In genomic region chr1:175625990-175626692, GRCm38 (mm10) we compare ENCODE assay signal across 8 mouse cellular contexts. TPM values are rescaled to one million over a fixed set of nuclear protein-coding genes. Genes with fewer than 3 reads are reported as not detected.
A peak's percentile ranks its signal among the peaks of the same experiment; 100 is the strongest.
DNase-seq lines count a peak whose midpoint lies in the region; ATAC-seq and TF ChIP-seq lines count a peak whose summit lies in the region.

No protein-coding gene starts in this region.

- H3K9me3 ChIP-seq in heart, embryonic 14.5 days (ENCODE audit: control insufficient read depth, low read length): no peaks in the 10 kb centered on the region
- H3K9me3 ChIP-seq in limb, embryonic 15.5 days: no peaks in the 10 kb centered on the region
- H3K9me3 ChIP-seq in midbrain, embryonic 15.5 days: no peaks in the 10 kb centered on the region

- H3K9ac ChIP-seq in heart, embryonic 14.5 days (ENCODE audit: low read length): peak overlapping the region; percentile 58
- H3K9ac ChIP-seq in limb, embryonic 15.5 days: no peak overlapping the region
- H3K9ac ChIP-seq in midbrain, embryonic 15.5 days: peak overlapping the region; percentile 37

- no peaks in the 10 kb centered on the region for H3K36me3 ChIP-seq in thymus, adult 2 months (ENCODE audit: control insufficient read depth, insufficient read depth, low read length)
- peaks cover 4% of the 10 kb centered on the region; the same call in 1 of the 2 replicates for H3K36me3 ChIP-seq in heart, embryonic 14.5 days (ENCODE audit: control insufficient read depth, insufficient read depth, low read length)
- no peaks in the 10 kb centered on the region for H3K36me3 ChIP-seq in limb, embryonic 15.5 days
- H3K36me3 ChIP-seq in midbrain, embryonic 15.5 days (replicated peaks): no peaks in the 10 kb centered on the region

- TF ChIP-seq POLR2A in cerebellum, adult 2 months (IDR thresholded peaks at IDR 0.05; ENCODE audit: borderline replicate concordance, insufficient read depth, low read length): no peak
- no peak for TF ChIP-seq POLR2A in thymus, adult 2 months (IDR thresholded peaks at IDR 0.05; ENCODE audit: control insufficient read depth, extremely low read depth, insufficient read depth, low read length, poor library complexity)

- no peaks in the 10 kb centered on the region for H3K27me3 ChIP-seq in cerebellum, adult 2 months (ENCODE audit: control insufficient read depth, insufficient read depth, low read length)
- no peaks in the 10 kb centered on the region for H3K27me3 ChIP-seq in thymus, adult 2 months (ENCODE audit: control insufficient read depth, insufficient read depth, low read length)
- H3K27me3 ChIP-seq in heart, embryonic 14.5 days (ENCODE audit: control insufficient read depth, insufficient read depth, low read length): no peaks in the 10 kb centered on the region
- no peaks in the 10 kb centered on the region for H3K27me3 ChIP-seq in limb, embryonic 15.5 days
- no peaks in the 10 kb centered on the region for H3K27me3 ChIP-seq in midbrain, embryonic 15.5 days (replicated peaks)

- TF ChIP-seq CTCF in cerebellum, adult 2 months (IDR thresholded peaks at IDR 0.05; ENCODE audit: borderline replicate concordance, insufficient read depth, low read depth, low read length): peak; percentile 60; the same call in 1 of the 2 replicates
- no peak for TF ChIP-seq CTCF in thymus, adult 2 months (IDR thresholded peaks at IDR 0.05; ENCODE audit: borderline replicate concordance, control insufficient read depth, extremely low read depth, insufficient read depth, low read length, poor library complexity)

- no peak for ATAC-seq in cerebellum, adult (ENCODE audit: insufficient number of reproducible peaks, low FRiP score, low TSS enrichment)
- no peak for ATAC-seq in heart, embryonic 14.5 days (ENCODE audit: insufficient number of reproducible peaks, insufficient read depth, low FRiP score, low read depth)
- ATAC-seq in limb, embryonic 15.5 days (ENCODE audit: insufficient number of reproducible peaks, low FRiP score, low TSS enrichment, low read depth): no peak
- peak; percentile 73 for ATAC-seq in midbrain, embryonic 15.5 days (replicated peaks)

- no peak overlapping the region for H3K27ac ChIP-seq in cerebellum, adult 2 months (ENCODE audit: insufficient read depth, low read length)
- no peak overlapping the region; the same call in 1 of the 2 replicates for H3K27ac ChIP-seq in thymus, adult 2 months (ENCODE audit: control insufficient read depth, insufficient read depth, low read length)
- H3K27ac ChIP-seq in heart, embryonic 14.5 days (replicated peaks in 1 of 2; ENCODE audit: control insufficient read depth in 1 of 2, insufficient read depth in 1 of 2, low read depth in 2 of 2, low read length in 2 of 2): peak overlapping the region; percentile 69 to 84
- H3K27ac ChIP-seq in limb, embryonic 15.5 days: peak overlapping the region; percentile 87
- H3K27ac ChIP-seq in midbrain, embryonic 15.5 days: peak overlapping the region; percentile 74

- DNase-seq in cerebellum, adult 2 months: peak in 1 of 2 experiments; percentile 45
- DNase-seq in thymus, adult 2 months: peak; percentile 43
- no peak for DNase-seq in thymus, postnatal 25 days
- no peak for DNase-seq in urinary bladder, adult 18-20 months (ENCODE audit: low spot score in 2 of 2)

- 98% methylated on average over 1 of the region's 1 CpGs for WGBS in cerebellum, adult 2 months
- WGBS in thymus, adult 2 months: 13% methylated on average over 1 of the region's 1 CpGs
- WGBS in heart, embryonic 14.5 days: 86% methylated on average over 1 of the region's 1 CpGs
- WGBS in limb, embryonic 15.5 days: 86% methylated on average over 1 of the region's 1 CpGs
- whole genome bisulfite sequencing in midbrain, embryonic 15.5 days: 88% methylated on average over 1 of the region's 1 CpGs

- peak overlapping the region; percentile 65 for H3K4me2 ChIP-seq in heart, embryonic 14.5 days (ENCODE audit: low read length)
- H3K4me2 ChIP-seq in limb, embryonic 15.5 days: peak overlapping the region; percentile 67
- H3K4me2 ChIP-seq in midbrain, embryonic 15.5 days: peak overlapping the region; percentile 74

- H3K4me3 ChIP-seq in cerebellum, adult 2 months (replicated peaks; ENCODE audit: insufficient read depth, low read depth, low read length): peak overlapping the region; percentile 69
- no peak overlapping the region for H3K4me3 ChIP-seq in thymus, adult 2 months (ENCODE audit: control insufficient read depth, insufficient read depth, low read length)
- peak overlapping the region; percentile 31 to 72; a peak in 3 of 4 replicates for H3K4me3 ChIP-seq in heart, embryonic 14.5 days (ENCODE audit: control insufficient read depth in 1 of 2, insufficient read depth in 1 of 2, low read depth in 1 of 2, low read length in 2 of 2)
- peak overlapping the region; percentile 83 for H3K4me3 ChIP-seq in limb, embryonic 15.5 days
- H3K4me3 ChIP-seq in midbrain, embryonic 15.5 days: peak overlapping the region; percentile 93

- peaks cover 5% of the 10 kb centered on the region; the same call in 1 of the 2 replicates for H3K4me1 ChIP-seq in cerebellum, adult 2 months (ENCODE audit: control insufficient read depth, insufficient read depth, low read length)
- peaks cover 6% of the 10 kb centered on the region; the same call in 1 of the 2 replicates for H3K4me1 ChIP-seq in thymus, adult 2 months (replicated peaks; ENCODE audit: control insufficient read depth, insufficient read depth, low read length)
- H3K4me1 ChIP-seq in heart, embryonic 14.5 days (ENCODE audit: control insufficient read depth in 2 of 2, insufficient read depth in 2 of 2, low read length in 2 of 2): peaks cover 2 to 9% of the 10 kb centered on the region in 2 experiments; a peak in 2 of 4 replicates
- peaks cover 9% of the 10 kb centered on the region; the same call in 1 of the 2 replicates for H3K4me1 ChIP-seq in limb, embryonic 15.5 days
- peaks cover 20% of the 10 kb centered on the region for H3K4me1 ChIP-seq in midbrain, embryonic 15.5 days

RNA-seq across cellular contexts. Expression of gene Fh1, which starts 0.7 kb away (rescaled TPM):
- polyA plus RNA-seq in cerebellum, adult 2 months (2012; rRNA removed): 129 and 142 TPM in 2 replicates
- 26.0 and 32.4 TPM in 2 replicates for polyA plus RNA-seq in thymus, adult 2 months (2012; rRNA removed)
- polyA plus RNA-seq in heart, embryonic 14.5 days (2014; fragmentation: Nextera tagmentation; extraction: Ambion mirVana): 306 and 312 TPM in 2 replicates
- 93.9 and 103 TPM in 2 replicates for polyA plus RNA-seq in limb, embryonic 15.5 days (2015; fragmentation: Nextera tagmentation; extraction: Ambion mirVana)
- 91.9 and 102 TPM in 2 replicates for polyA plus RNA-seq in midbrain, embryonic 15.5 days (2015; fragmentation: Nextera tagmentation; extraction: Ambion mirVana)

RNA-seq across cellular contexts. Expression of gene Kmo, which starts 6.0 kb away (rescaled TPM):
- 0.14 and 0.20 TPM in 2 replicates for polyA plus RNA-seq in cerebellum, adult 2 months (2012; rRNA removed)
- polyA plus RNA-seq in thymus, adult 2 months (2012; rRNA removed): 3.0 and 3.3 TPM in 2 replicates
- 0.36 TPM in 1 of 2 replicates, not detected in the other for polyA plus RNA-seq in heart, embryonic 14.5 days (2014; fragmentation: Nextera tagmentation; extraction: Ambion mirVana)
- 0.16 and 0.31 TPM in 2 replicates for polyA plus RNA-seq in limb, embryonic 15.5 days (2015; fragmentation: Nextera tagmentation; extraction: Ambion mirVana)
- 0.11 and 0.18 TPM in 2 replicates for polyA plus RNA-seq in midbrain, embryonic 15.5 days (2015; fragmentation: Nextera tagmentation; extraction: Ambion mirVana)

Comparison
In these comparisons a context has a peak if more than half of its experiments do, and no peak if none do; other contexts are left out.
1. H3K27ac ChIP-seq: peak in heart, embryonic 14.5 days (2 of 2), limb, embryonic 15.5 days (single experiment) and midbrain, embryonic 15.5 days (single experiment); none in cerebellum, adult 2 months (single experiment) and thymus, adult 2 months (single experiment).
2. Peak in every context shown above with its lines, with median percentiles within 50 percentile points of each other: H3K4me2 ChIP-seq.